Mouse (Mus musculus): Measurements from ENCODE around the gene Rab19.
"Not testable (repeated sequence)": the region's sequence is repeated elsewhere in the genome, so short reads cannot be mapped to it uniquely, and the experiment has no call there.

Rab19 gene

DNA sequence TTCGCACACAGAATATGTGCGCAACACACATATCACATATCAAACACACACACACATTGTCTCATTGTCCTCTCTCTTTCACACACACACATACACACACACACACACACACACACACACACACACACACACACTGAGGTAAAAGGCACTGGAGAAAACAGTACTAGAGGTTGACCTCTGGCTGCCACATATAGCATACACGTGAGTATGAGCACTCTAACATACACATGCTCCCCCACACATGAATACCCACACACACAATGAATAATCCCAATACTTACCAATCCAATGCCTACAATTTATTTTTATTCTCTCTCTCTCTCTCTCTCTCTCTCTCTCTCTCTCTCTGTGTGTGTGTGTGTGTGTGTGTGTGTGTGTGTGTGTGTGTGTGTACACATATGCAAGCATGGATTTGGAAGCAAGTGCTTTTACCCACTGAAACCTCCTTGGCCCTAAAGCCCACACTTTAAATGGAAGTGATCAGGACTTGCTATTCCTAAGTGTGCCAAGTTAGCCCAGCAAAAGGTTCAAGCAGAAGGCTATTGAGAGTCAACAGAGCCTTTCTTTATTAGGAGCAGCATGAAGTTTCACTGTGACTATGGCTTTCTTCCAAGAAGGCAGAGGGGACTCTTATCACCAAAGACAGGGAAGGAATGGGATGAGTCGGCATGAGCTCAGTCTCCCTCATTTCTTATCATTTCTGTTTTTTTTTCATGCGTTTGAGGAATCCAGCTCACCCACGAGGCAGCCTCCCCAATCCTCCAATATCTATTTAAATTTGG lies 48.2 kb downstream of the Rab19 start:
- in situ Hi-C loops (cut with MboI, MseI) = no loop called here

DNA sequence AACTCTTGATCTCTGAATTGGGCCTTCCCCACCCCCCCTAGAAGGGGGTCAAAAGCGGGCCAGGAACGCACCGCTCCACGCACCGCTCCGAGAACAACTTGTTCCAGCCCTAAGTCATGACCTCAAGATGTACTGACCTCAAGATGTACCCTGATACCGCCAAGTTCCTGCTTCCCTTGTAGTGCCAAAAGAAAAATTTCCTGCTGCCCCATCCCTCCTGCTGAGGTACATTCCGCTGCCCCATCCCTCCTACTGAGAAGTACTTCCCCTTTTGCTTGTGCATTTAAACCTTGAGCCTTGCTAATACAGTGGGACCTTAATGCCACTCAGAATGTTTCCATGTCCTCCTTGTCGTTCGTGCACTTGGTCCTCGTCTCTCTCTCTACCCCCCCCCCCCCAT lies 49.7 kb downstream of the Rab19 start:
- in situ Hi-C loops (cut with MboI, MseI) = no loop called here

DNA sequence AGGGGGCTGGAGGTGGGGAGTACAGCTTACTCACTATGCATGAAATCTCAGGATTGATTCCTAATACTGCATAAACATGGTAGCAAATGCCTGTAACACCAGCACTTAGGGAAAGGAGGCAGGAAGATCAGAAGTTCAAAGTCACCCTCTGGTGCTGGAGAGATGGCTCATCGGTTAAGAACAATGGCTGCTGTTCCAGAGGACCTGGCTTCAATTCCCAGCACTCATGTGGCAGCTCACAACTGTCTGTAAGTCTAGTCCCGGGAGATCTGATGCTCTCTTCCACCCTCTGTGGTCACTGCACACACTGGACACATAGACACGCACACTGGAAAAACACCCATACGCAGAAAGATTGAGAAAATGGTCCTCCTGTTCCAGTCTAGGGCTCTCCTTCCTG lies 52.2 kb downstream of the Rab19 start:
- in situ Hi-C loops (cut with MboI, MseI) = no loop called here

GRCm38 (mm10) chr6:39433701-39434100 lies 52.7 kb downstream of the Rab19 start:
- in situ Hi-C loops (cut with MboI, MseI) = no loop called here

DNA sequence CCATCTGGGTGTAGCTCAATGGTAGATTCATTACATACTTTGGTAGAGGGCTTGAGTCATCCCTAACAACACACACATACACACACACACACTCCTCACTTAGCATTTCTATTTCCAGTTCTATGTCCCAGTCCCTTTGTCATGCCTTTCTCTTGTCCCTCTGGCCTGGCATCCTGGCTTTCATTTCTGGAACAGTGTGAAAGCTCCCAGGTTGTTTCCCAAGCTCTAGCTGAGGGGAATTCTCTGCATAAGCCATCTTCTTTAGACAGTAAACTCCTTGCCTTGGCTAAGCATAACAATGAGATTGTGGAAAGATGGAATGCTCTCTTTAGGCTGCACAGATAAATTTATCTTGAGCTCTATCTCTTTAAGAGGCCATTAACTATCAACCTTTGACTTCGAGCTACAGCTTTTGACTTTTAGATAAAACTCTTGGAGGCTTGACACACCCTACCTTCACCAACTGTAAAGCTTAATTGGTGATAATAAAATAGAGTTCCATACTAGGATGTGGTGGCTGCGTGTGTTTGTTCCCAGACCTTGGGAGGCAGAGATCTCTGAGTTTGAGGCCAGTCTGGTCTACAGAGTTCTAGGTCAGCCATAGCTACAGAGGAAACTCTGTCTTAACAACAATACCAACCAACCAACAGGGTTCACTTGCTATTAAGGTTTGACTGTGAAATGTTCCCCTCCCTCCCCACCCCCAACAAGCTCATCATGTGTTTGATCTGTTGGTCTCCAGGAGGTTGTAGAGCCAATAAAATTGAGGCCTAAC lies 53.3 kb downstream of the Rab19 start:
- in situ Hi-C loops (cut with MboI, MseI) = no loop called here

DNA sequence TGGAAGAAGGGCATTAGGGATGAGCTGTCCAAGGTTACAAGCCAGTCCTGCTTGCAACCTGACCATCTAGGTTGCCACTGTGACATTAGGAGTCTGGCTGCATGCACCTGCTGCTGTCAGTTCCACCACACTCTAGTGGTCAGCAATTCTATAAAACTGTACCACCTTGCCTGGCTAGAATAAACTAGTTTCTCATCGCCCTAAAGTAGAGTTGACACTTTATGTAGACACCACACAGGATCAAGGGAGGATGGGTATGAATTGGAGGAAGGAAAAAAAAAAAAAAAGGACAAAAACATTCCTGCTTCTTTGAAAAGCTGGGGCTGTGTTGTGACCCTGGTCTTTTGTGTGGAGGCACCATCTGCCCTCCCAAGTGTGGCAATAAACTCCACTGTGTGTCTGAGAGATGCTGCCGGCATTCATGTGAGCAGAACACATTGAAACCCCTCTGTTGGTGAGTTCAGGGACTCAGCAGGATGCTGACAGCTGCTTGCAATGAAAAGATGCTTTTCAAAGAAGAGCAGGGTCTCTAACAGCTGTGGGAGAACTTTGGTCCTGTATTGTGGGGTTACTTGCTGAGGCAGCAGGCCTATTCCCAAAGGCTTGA lies 54.0 kb downstream of the Rab19 start:
- in situ Hi-C loops (cut with MboI, MseI) = no loop called here

DNA sequence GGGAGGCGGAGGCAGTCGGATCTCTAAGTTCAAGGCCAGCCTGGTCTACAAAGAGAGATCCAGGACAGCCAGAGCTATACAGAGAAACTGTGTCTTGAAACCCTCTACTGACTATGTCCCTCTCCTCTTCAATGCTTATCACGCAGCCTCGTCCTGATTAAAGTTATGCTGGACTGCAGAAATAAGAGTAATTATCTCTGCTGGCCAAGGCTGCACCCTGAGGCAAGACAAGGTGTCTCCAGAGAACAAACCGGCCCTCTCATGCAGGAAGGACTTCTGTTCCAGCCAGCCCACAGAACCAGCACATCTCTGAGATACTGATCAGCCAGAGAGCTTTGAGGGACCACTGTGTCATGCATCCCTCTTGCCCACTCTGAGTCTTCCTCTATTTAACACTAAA lies 54.9 kb downstream of the Rab19 start:
- in situ Hi-C loops (cut with MboI, MseI) = no loop called here

DNA sequence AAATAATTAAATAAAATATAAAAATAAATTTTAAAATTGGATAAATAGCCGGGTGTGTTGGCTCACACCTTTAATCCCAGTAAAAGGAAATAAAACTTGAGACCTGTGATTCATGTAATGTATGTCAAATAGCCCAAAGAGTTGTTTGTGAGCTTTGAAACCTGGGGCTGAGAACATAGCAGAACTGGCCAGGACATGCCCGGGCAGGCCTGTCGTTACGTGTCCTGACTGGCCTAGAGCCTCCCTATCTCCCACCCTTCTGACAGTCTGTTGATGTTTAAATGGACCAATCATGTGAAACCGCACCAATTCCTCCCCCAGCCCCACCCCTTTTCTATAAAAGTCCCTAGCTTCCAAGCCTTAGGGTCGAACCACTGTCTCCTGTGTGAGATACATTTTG lies 56.5 kb downstream of the Rab19 start:
- in situ Hi-C loops (cut with MboI, MseI) = not testable (repeated sequence)

All from T-helper 2 cell (primary cell).